Mouse (Mus musculus) gastrocnemius, adult 18-20 months (tissue): ENCODE data around the gene Tmbim1. TPM values are rescaled to one million over a fixed set of nuclear protein-coding genes. Genes with fewer than 3 reads are reported as not detected.
A peak's percentile ranks its signal among the peaks of the same experiment; 100 is the strongest.
"Not testable (repeated sequence)": the region's sequence is repeated elsewhere in the genome, so short reads cannot be mapped to it uniquely, and the experiment has no call there.

Source experiments
- DNase-seq: peaks from one replicate; pipeline ENCODE4 v3.0.0; 2021; ENCODE audit warnings: low spot score
- long read RNA-seq, 2 experiments: library from polyadenylated mRNA; stranded (forward); transcript quantifications; one replicate each; pipeline ENCODE4 v2.0.0; 2021
- total RNA-seq, 2 experiments: library from RNA; stranded (reverse); gene quantifications; 2 replicates each; pipeline ENCODE4 v1.2.3; 2021

Tmbim1 gene
- 10 to 100 TPM; 29.0 to 42.2 TPM for total RNA-seq
- long read RNA-seq, experiment 1, full-length matches to known transcripts, result 13 of 18 reads
- long read RNA-seq, experiment 1, partial matches to known transcripts, result 1 of 18 reads
- long read RNA-seq, experiment 1, other reads (novel, unspliced or antisense), result 4 of 18 reads
- long read RNA-seq, experiment 2, full-length matches to known transcripts, result 31 of 39 reads
- long read RNA-seq, experiment 2, partial matches to known transcripts, result 2 of 39 reads
- long read RNA-seq, experiment 2, other reads (novel, unspliced or antisense), result 6 of 39 reads

GRCm38 (mm10) chr1:74305522-74305921, at the start of gene Tmbim1:
Gene Tmbim1 (minus strand): TSS chr1:74305622.
- no peak for DNase-seq

GRCm38 (mm10) chr1:74353453-74354229, 48.2 kb upstream of the Tmbim1 start:
- DNase-seq, result no peak

- no peak for DNase-seq
Measured at GRCm38 (mm10) chr1:74352532-74353096, 47.2 kb upstream of the Tmbim1 start.

- no peak for DNase-seq
Measured at GRCm38 (mm10) chr1:74351185-74351769, 45.9 kb upstream of the Tmbim1 start.

GRCm38 (mm10) chr1:74344163-74344916, 38.9 kb upstream of the Tmbim1 start:
- DNase-seq, result no peak

DNA sequence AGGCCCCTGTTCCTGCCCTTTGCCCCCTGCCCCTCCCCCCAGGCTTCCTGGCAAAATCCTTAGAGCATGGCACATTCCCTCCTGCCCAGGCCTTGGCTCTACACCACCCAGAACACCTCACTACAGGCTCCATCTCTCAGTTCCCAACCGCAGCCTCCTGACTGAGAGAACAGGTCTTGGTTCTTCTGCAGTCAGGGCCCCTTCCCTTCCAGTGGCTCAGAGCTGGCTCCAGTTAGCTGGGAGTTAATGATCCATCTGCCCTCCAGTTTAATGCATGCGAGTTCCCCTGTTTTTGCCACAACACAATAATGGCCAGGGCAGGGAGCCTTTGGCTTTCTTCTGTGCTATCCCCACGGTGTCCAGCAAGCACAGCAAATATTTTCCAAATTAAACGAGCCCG, 37.7 kb upstream of the Tmbim1 start:
- no peak for DNase-seq

DNA sequence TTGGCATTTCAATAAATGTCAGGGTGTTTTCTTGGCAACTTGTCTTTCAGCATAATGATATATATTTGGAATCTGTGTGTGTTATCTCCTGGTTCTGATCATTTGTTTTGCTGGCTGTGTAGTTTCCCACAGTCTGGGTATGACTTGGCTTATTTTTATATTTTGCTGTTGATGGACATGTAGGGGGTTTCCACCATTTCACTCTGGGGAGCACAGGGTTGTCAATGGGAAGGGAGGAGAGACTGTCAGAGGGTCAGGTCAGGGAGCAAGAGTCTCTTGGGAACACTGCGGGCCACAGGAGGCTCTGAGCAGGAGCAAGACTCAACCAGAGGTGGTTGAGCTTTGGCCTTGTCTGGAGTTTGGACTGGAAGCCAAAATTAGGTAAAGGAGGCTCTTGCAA, 36.9 kb upstream of the Tmbim1 start:
- DNase-seq, result no peak

DNA sequence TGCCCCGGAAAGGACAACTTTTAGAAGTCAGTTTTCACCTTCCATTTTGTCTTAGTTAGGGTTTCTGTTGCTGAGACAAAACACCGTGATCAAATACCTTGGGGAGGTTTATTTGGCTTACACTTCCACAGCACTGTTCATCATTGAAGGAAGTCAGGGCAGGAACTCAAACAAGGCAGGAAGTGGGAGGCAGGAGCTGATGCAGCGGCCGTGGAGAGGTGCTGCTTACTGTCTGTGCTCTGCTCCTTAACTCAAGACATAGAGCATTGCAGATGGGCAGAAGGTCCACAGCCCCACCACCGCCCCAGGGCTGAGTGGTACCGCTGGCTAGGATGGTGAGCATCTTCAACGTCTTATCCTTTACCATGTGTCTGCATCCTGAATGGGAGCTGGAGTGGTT, 36.5 kb upstream of the Tmbim1 start:
- DNase-seq, result no peak

- DNase-seq, result not testable (repeated sequence)
Measured at GRCm38 (mm10) chr1:74340992-74341391, 35.6 kb upstream of the Tmbim1 start.

- DNase-seq, result peak; percentile 88
Measured at GRCm38 (mm10) chr1:74340361-74340764, 34.9 kb upstream of the Tmbim1 start.

DNA sequence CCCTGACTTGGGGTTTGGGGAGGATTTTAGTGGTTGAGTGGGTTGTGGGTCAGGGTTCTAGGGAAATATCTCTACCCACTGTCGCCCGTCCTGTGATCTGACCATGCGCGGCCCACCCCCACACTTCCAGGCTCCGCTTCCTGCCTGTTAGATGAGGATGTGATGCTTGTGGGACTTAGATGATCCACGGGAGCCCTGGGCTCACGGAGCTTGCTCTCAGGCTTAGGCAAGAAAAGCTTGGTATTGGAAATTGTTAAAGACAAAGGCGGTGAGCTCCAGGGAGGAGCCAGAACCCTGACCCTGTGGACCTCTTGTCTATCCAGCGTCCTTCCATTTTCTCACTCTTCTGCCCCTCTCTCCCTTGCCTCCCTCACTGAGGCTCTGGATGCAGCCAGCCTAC, 34.5 kb upstream of the Tmbim1 start:
- DNase-seq, result no peak

DNA sequence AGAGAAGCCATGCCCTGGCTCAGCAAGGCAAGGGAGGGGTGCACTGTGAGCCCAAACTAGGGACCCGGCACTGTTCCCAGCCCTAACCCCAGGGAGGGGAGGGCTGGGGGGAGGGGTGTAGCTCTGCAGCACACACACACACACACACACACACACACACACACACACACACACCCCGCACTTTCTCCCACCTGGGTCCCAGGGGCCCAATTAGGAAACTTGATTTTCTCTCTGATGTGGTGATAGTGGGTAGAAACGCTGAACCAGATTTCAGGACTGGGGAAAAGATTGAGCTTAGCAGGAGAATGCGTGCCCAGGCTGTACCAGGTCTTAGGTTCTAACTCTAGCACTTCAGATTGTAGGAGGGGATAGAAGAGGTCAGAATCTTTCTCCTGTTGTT, 33.2 kb upstream of the Tmbim1 start:
- no peak for DNase-seq

- DNase-seq, result no peak
Measured at GRCm38 (mm10) chr1:74338013-74338412, 32.6 kb upstream of the Tmbim1 start.

GRCm38 (mm10) chr1:74337241-74337771, 31.9 kb upstream of the Tmbim1 start:
- no peak for DNase-seq

GRCm38 (mm10) chr1:74335436-74336170, 30.2 kb upstream of the Tmbim1 start:
- DNase-seq, result peak; percentile 69

GRCm38 (mm10) chr1:74335033-74335432, 29.6 kb upstream of the Tmbim1 start:
- no peak for DNase-seq

DNA sequence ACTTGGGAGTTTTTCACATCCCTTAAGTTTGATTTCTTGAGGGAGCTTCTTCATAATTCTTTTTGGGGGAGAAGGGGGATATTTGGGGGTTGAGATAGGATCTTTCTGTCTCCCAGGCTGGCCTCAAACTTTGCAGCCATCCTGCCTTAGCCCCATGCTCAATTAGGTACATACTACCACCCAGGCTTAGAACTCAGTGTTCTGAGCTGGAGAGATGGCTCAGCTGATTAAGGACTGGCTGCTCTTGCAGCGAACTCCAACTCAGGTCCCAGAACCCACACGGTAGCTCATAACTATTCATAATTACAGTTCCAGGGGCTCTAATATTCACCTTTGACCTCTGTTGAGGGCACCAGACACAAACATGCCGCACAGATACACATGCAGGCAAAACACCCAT, 29.2 kb upstream of the Tmbim1 start:
- no peak for DNase-seq

GRCm38 (mm10) chr1:74332930-74333329, 27.5 kb upstream of the Tmbim1 start:
- DNase-seq, result no peak

GRCm38 (mm10) chr1:74332241-74332763, 26.9 kb upstream of the Tmbim1 start:
- peak; percentile 95 for DNase-seq

DNA sequence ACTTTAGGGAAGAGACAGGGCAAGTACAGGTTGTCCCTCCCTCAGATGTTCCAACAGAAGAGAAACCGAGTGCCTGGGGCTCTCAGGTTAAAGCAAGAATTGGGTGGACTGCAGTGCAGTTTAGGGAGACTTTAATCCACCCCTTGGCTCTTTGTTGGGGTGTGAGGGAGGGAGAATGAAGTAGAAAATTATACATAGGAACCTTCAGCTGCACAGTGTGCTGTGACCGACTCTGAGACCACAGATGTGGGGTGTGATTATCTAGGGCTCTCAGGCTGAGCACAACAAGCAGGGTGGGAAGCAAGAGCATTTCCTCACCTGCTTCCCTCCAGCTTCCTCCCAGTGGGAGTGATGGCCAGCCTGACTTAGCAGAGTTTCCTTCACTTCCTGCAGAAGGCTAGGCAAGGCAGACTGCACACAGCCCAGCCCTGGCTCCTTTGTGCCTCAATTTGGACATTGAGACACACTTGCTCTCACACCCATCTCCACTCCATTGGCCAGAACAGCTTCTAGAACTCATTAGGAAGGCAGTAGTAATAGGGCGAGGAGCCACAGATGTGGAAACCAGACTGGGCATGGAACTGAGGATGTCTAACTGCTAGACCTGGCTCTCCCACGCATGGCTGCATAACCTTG, 25.7 kb upstream of the Tmbim1 start:
- no peak for DNase-seq
